Mouse (Mus musculus): ENCODE measurements around the gene Pkd2l1.
"Not testable (repeated sequence)": the region's sequence is repeated elsewhere in the genome, so short reads cannot be mapped to it uniquely, and the experiment has no call there.

Pkd2l1 gene

GRCm38 (mm10) chr19:44159386-44159785 lies 32.9 kb downstream of the Pkd2l1 start:
- no peak for DNase-seq (ENCODE audit: low read depth in 1 of 2, low spot score in 2 of 2)

- no peak for DNase-seq (ENCODE audit: low read depth in 1 of 2, low spot score in 2 of 2)
Measured at GRCm38 (mm10) chr19:44157005-44157404, 35.2 kb downstream of the Pkd2l1 start.

GRCm38 (mm10) chr19:44153781-44154180 lies 38.5 kb downstream of the Pkd2l1 start:
- DNase-seq (ENCODE audit: low read depth in 1 of 2, low spot score in 2 of 2), result no peak

GRCm38 (mm10) chr19:44148991-44149390 lies 43.3 kb downstream of the Pkd2l1 start:
- no peak for DNase-seq (ENCODE audit: low read depth in 1 of 2, low spot score in 2 of 2)

- DNase-seq (ENCODE audit: low read depth in 1 of 2, low spot score in 2 of 2), result no peak
Measured at GRCm38 (mm10) chr19:44148345-44148744, 43.9 kb downstream of the Pkd2l1 start.

GRCm38 (mm10) chr19:44146951-44147350 lies 45.3 kb downstream of the Pkd2l1 start:
- no peak for DNase-seq (ENCODE audit: low read depth in 1 of 2, low spot score in 2 of 2)

- no peak for DNase-seq (ENCODE audit: low read depth in 1 of 2, low spot score in 2 of 2)
Measured at GRCm38 (mm10) chr19:44146568-44146879, 45.7 kb downstream of the Pkd2l1 start.

- DNase-seq (ENCODE audit: low read depth in 1 of 2, low spot score in 2 of 2), result peak; percentile 73 to 84
Measured at GRCm38 (mm10) chr19:44145702-44146567, 46.3 kb downstream of the Pkd2l1 start, which contains the start of gene Bloc1s2. TSS of gene Bloc1s2 (minus strand) at chr19:44146446.

GRCm38 (mm10) chr19:44144366-44144765 lies 47.9 kb downstream of the Pkd2l1 start:
- peak; percentile 16 to 44 for DNase-seq (ENCODE audit: low read depth in 1 of 2, low spot score in 2 of 2)

- DNase-seq (ENCODE audit: low read depth in 1 of 2, low spot score in 2 of 2), result no peak
Measured at GRCm38 (mm10) chr19:44135960-44136485, 56.2 kb downstream of the Pkd2l1 start.

GRCm38 (mm10) chr19:44135072-44135959 lies 56.9 kb downstream of the Pkd2l1 start, which contains the start of gene Cwf19l1:
TSS of gene Cwf19l1 (minus strand) at chr19:44135876.
- DNase-seq (ENCODE audit: low read depth in 1 of 2, low spot score in 2 of 2), result peak; percentile 55 to 74

GRCm38 (mm10) chr19:44132917-44133316 lies 59.3 kb downstream of the Pkd2l1 start:
- no peak for DNase-seq (ENCODE audit: low read depth in 1 of 2, low spot score in 2 of 2)

GRCm38 (mm10) chr19:44128560-44128959 lies 63.7 kb downstream of the Pkd2l1 start:
- no peak for DNase-seq (ENCODE audit: low read depth in 1 of 2, low spot score in 2 of 2)

- no peak for DNase-seq (ENCODE audit: low read depth in 1 of 2, low spot score in 2 of 2)
Measured at GRCm38 (mm10) chr19:44127729-44128497, 64.3 kb downstream of the Pkd2l1 start.

- no peak for DNase-seq (ENCODE audit: low read depth in 1 of 2, low spot score in 2 of 2)
Measured at GRCm38 (mm10) chr19:44121137-44121536, 71.1 kb downstream of the Pkd2l1 start.

GRCm38 (mm10) chr19:44120686-44121085 lies 71.6 kb downstream of the Pkd2l1 start:
- DNase-seq (ENCODE audit: low read depth in 1 of 2, low spot score in 2 of 2), result not testable (repeated sequence)

GRCm38 (mm10) chr19:44117793-44118192 lies 74.4 kb downstream of the Pkd2l1 start:
- DNase-seq (ENCODE audit: low read depth in 1 of 2, low spot score in 2 of 2), result no peak

GRCm38 (mm10) chr19:44111706-44112105 lies 80.5 kb downstream of the Pkd2l1 start:
- no peak for DNase-seq (ENCODE audit: low read depth in 1 of 2, low spot score in 2 of 2)

GRCm38 (mm10) chr19:44110356-44110755 lies 81.9 kb downstream of the Pkd2l1 start:
- no peak for DNase-seq (ENCODE audit: low read depth in 1 of 2, low spot score in 2 of 2)

GRCm38 (mm10) chr19:44108996-44109395 lies 83.2 kb downstream of the Pkd2l1 start:
- DNase-seq (ENCODE audit: low read depth in 1 of 2, low spot score in 2 of 2), result no peak

Measured in monocyte, adult 2 months (primary cell).